Mouse (Mus musculus) cerebellum, adult 9-10 months (tissue): ENCODE results near the gene Map2k7.

Experiments
- DNase-seq: peaks from one replicate; pipeline ENCODE4 v3.0.0; 2022

The Map2k7 gene

GRCm38 (mm10) chr8:4238434-4239192 lies at the start of gene Map2k7, which contains the start of gene Gm49320:
TSS of gene Map2k7 (plus strand) at chr8:4238740.
TSS of gene Gm49320 (plus strand) at chr8:4238865.
- DNase-seq: peak; percentile 100

GRCm38 (mm10) chr8:4189031-4189722 lies 49.4 kb upstream of the Map2k7 start:
- DNase-seq: no peak

- no peak for DNase-seq
Measured at GRCm38 (mm10) chr8:4192305-4192704, 46.2 kb upstream of the Map2k7 start.

- peak; percentile 91 for DNase-seq
Measured at GRCm38 (mm10) chr8:4192807-4193587, 45.5 kb upstream of the Map2k7 start.

GRCm38 (mm10) chr8:4193588-4193894 lies 45.0 kb upstream of the Map2k7 start:
- no peak for DNase-seq

- no peak for DNase-seq
Measured at GRCm38 (mm10) chr8:4201321-4201720, 37.2 kb upstream of the Map2k7 start.

- DNase-seq: no peak
Measured at GRCm38 (mm10) chr8:4205246-4206123, 33.1 kb upstream of the Map2k7 start.

GRCm38 (mm10) chr8:4206182-4207015 lies 32.1 kb upstream of the Map2k7 start:
- no peak for DNase-seq

- no peak for DNase-seq
Measured at GRCm38 (mm10) chr8:4207016-4207350, 31.6 kb upstream of the Map2k7 start.

GRCm38 (mm10) chr8:4211097-4211496 lies 27.4 kb upstream of the Map2k7 start:
- DNase-seq: no peak

GRCm38 (mm10) chr8:4212809-4213209 lies 25.7 kb upstream of the Map2k7 start:
- no peak for DNase-seq

GRCm38 (mm10) chr8:4213210-4214005 lies 25.1 kb upstream of the Map2k7 start:
- no peak for DNase-seq

GRCm38 (mm10) chr8:4214006-4214980 lies 24.2 kb upstream of the Map2k7 start:
- no peak for DNase-seq

GRCm38 (mm10) chr8:4216296-4216695 lies 22.2 kb upstream of the Map2k7 start:
- DNase-seq: no peak

- peak; percentile 71 for DNase-seq
Measured at GRCm38 (mm10) chr8:4216791-4217621, 21.5 kb upstream of the Map2k7 start, which contains the start of gene Prr36. TSS of gene Prr36 (minus strand) at chr8:4217459.

- no peak for DNase-seq
Measured at GRCm38 (mm10) chr8:4219617-4220016, 18.9 kb upstream of the Map2k7 start.

- no peak for DNase-seq
Measured at GRCm38 (mm10) chr8:4222059-4222458, 16.5 kb upstream of the Map2k7 start.

GRCm38 (mm10) chr8:4226323-4226722 lies 12.2 kb upstream of the Map2k7 start:
- DNase-seq: no peak
